Mouse (Mus musculus): ENCODE measurements at regions not wholly inside any gene's neighbourhood (a gene's known extent, or its start where the extent isn't known, plus 50 kb on each side); places are given as distances from the start of the nearest gene placed in this dataset.

DNA sequence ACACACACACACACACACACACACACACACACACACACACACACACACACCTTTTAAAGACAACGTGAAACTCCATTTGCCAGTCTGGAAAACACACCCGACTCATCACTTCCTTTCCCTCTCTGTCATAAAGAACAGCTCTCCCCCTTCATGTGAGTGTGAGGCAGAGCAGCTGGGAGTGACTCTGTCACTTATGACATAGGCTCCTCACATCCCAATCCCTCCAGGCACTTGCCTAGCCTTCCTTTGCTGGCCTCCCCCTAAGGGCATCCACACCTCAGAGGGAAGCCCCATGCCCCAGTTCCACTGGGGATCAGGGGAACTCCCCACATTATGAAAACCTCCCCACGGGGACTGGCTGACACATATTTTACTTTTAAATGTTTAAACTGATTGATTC lies 257.5 kb downstream of the Tshz3 start:
- TF ChIP-seq CTCF (IDR thresholded peaks at IDR 0.05; ENCODE audit: borderline replicate concordance, insufficient read depth, low read depth, low read length) (no peak), POLR2A (IDR thresholded peaks at IDR 0.05; ENCODE audit: borderline replicate concordance, insufficient read depth, low read length) (no peak)

Measured in cerebellum, adult 2 months (tissue).